Mouse (Mus musculus): ENCODE measurements around the gene Ethe1. TPM values are rescaled to one million over a fixed set of nuclear protein-coding genes. Genes with fewer than 3 reads are reported as not detected.
"Not testable (repeated sequence)": the region's sequence is repeated elsewhere in the genome, so short reads cannot be mapped to it uniquely, and the experiment has no call there.

The Ethe1 gene
- total and polyA plus RNA-seq, 2 experiments from 2014 or later = 31.3 to 32.2 TPM

- 0 out of 2 replicates have a peak, but pooled peaks have one; percentile 20 for ATAC-seq (ENCODE audit: low FRiP score)
- peak overlapping the region; percentile 30 for H3K4me3 ChIP-seq (ENCODE audit: low read depth, low read length)
Measured at GRCm38 (mm10) chr7:24610879-24611494, 23.6 kb downstream of the Ethe1 start.

GRCm38 (mm10) chr7:24611709-24612108 lies 24.4 kb downstream of the Ethe1 start:
- 17% methylated on average over 7 of the region's 7 CpGs for WGBS
- H3K27me3 ChIP-seq (ENCODE audit: insufficient read depth, low read length) = peaks cover 37% of the 10 kb centered on the region
- ATAC-seq (ENCODE audit: low FRiP score) = no peak
- no peak overlapping the region for H3K27ac ChIP-seq (ENCODE audit: low read depth, low read length)
- H3K9me3 ChIP-seq (ENCODE audit: low read length) = no peaks in the 10 kb centered on the region
- no peak overlapping the region for H3K9ac ChIP-seq (replicated peaks; ENCODE audit: low read length, poor library complexity, severe bottlenecking)
- no peak for DNase-seq (ENCODE audit: low spot score)
- no peaks in the 10 kb centered on the region for H3K4me1 ChIP-seq (ENCODE audit: insufficient read depth, low read length)
- H3K4me3 ChIP-seq (ENCODE audit: low read depth, low read length) = peak overlapping the region; percentile 30; the same call in 1 of the 2 replicates
- no peak for TF ChIP-seq CTCF (IDR thresholded peaks at IDR 0.05)
- H3K4me2 ChIP-seq (ENCODE audit: low read depth, low read length, poor library complexity, severe bottlenecking) = peak overlapping the region; percentile 50; the same call in 1 of the 2 replicates
- H3K36me3 ChIP-seq (ENCODE audit: insufficient read depth, low read length) = no peaks in the 10 kb centered on the region

More at GRCm38 (mm10) chr7:24610879-24611494, 23.6 kb downstream of the Ethe1 start:
- Histone ChIP-seq H3K36me3 (ENCODE audit: insufficient read depth, low read length) (no peaks in the 10 kb centered on the region), H3K27ac (ENCODE audit: low read depth, low read length) (no peak overlapping the region), H3K4me1 (ENCODE audit: insufficient read depth, low read length) (no peaks in the 10 kb centered on the region), H3K9me3 (ENCODE audit: low read length) (no peaks in the 10 kb centered on the region), H3K9ac (replicated peaks; ENCODE audit: low read length, poor library complexity, severe bottlenecking) (no peak overlapping the region; the same call in 1 of the 2 replicates), H3K27me3 (ENCODE audit: insufficient read depth, low read length) (peaks cover 37% of the 10 kb centered on the region), H3K4me2 (ENCODE audit: low read depth, low read length, poor library complexity, severe bottlenecking) (peak overlapping the region; percentile 50)
- no peak for TF ChIP-seq CTCF (IDR thresholded peaks at IDR 0.05)
- no peak for DNase-seq (ENCODE audit: low spot score)
- WGBS = 1% methylated on average over 36 of the region's 36 CpGs

- no peak for DNase-seq (ENCODE audit: low spot score)
- ATAC-seq (ENCODE audit: low FRiP score) = no peak
- H3K27me3 ChIP-seq (ENCODE audit: insufficient read depth, low read length) = peaks cover 37% of the 10 kb centered on the region
- H3K9me3 ChIP-seq (ENCODE audit: low read length) = no peaks in the 10 kb centered on the region
- no peak overlapping the region for H3K9ac ChIP-seq (replicated peaks; ENCODE audit: low read length, poor library complexity, severe bottlenecking)
- 8% methylated on average over 27 of the region's 27 CpGs for WGBS
- peak overlapping the region; percentile 18; the same call in 1 of the 2 replicates for H3K4me2 ChIP-seq (ENCODE audit: low read depth, low read length, poor library complexity, severe bottlenecking)
- H3K4me1 ChIP-seq (ENCODE audit: insufficient read depth, low read length) = no peaks in the 10 kb centered on the region
- H3K27ac ChIP-seq (ENCODE audit: low read depth, low read length) = no peak overlapping the region
- no peak for TF ChIP-seq CTCF (IDR thresholded peaks at IDR 0.05)
- H3K36me3 ChIP-seq (ENCODE audit: insufficient read depth, low read length) = no peaks in the 10 kb centered on the region
- H3K4me3 ChIP-seq (ENCODE audit: low read depth, low read length) = peak overlapping the region; percentile 10; the same call in 1 of the 2 replicates
Measured at GRCm38 (mm10) chr7:24612308-24612910, 25.1 kb downstream of the Ethe1 start.

- Histone ChIP-seq H3K36me3 (ENCODE audit: insufficient read depth, low read length) (no peaks in the 10 kb centered on the region), H3K9me3 (ENCODE audit: low read length) (no peaks in the 10 kb centered on the region), H3K9ac (replicated peaks; ENCODE audit: low read length, poor library complexity, severe bottlenecking) (no peak overlapping the region), H3K4me3 (ENCODE audit: low read depth, low read length) (no peak overlapping the region), H3K4me2 (ENCODE audit: low read depth, low read length, poor library complexity, severe bottlenecking) (no peak overlapping the region), H3K27ac (ENCODE audit: low read depth, low read length) (no peak overlapping the region), H3K27me3 (ENCODE audit: insufficient read depth, low read length) (peaks cover 33% of the 10 kb centered on the region), H3K4me1 (ENCODE audit: insufficient read depth, low read length) (no peaks in the 10 kb centered on the region)
- DNase-seq (ENCODE audit: low spot score) (no peak), ATAC-seq (ENCODE audit: low FRiP score) (no peak)
- TF ChIP-seq CTCF (IDR thresholded peaks at IDR 0.05) = no peak
- WGBS = 79% methylated on average over 13 of the region's 13 CpGs
Measured at GRCm38 (mm10) chr7:24614816-24615215, 27.5 kb downstream of the Ethe1 start.

GRCm38 (mm10) chr7:24617763-24618162 lies 30.4 kb downstream of the Ethe1 start:
- no peak for TF ChIP-seq CTCF (IDR thresholded peaks at IDR 0.05)
- Histone ChIP-seq H3K4me3 (ENCODE audit: low read depth, low read length) (no peak overlapping the region), H3K27me3 (ENCODE audit: insufficient read depth, low read length) (peaks cover 8% of the 10 kb centered on the region; the same call in 1 of the 2 replicates), H3K36me3 (ENCODE audit: insufficient read depth, low read length) (no peaks in the 10 kb centered on the region), H3K4me1 (ENCODE audit: insufficient read depth, low read length) (no peaks in the 10 kb centered on the region), H3K9ac (replicated peaks; ENCODE audit: low read length, poor library complexity, severe bottlenecking) (no peak overlapping the region), H3K9me3 (ENCODE audit: low read length) (no peaks in the 10 kb centered on the region), H3K27ac (ENCODE audit: low read depth, low read length) (no peak overlapping the region), H3K4me2 (ENCODE audit: low read depth, low read length, poor library complexity, severe bottlenecking) (no peak overlapping the region)
- DNase-seq (ENCODE audit: low spot score) (no peak), ATAC-seq (ENCODE audit: low FRiP score) (no peak)
- 87% methylated on average over 8 of the region's 8 CpGs for WGBS

- 93% methylated on average over 7 of the region's 8 CpGs for WGBS
- H3K36me3 ChIP-seq (ENCODE audit: insufficient read depth, low read length) = not testable (repeated sequence)
Measured at GRCm38 (mm10) chr7:24618374-24618773, 31.0 kb downstream of the Ethe1 start.

More at GRCm38 (mm10) chr7:24618374-24618773, 31.0 kb downstream of the Ethe1 start:
- H3K4me1 ChIP-seq (ENCODE audit: insufficient read depth, low read length); H3K27ac ChIP-seq (ENCODE audit: low read depth, low read length); H3K4me2 ChIP-seq (ENCODE audit: low read depth, low read length, poor library complexity, severe bottlenecking); H3K4me3 ChIP-seq (ENCODE audit: low read depth, low read length); H3K9ac ChIP-seq (replicated peaks; ENCODE audit: low read length, poor library complexity, severe bottlenecking); DNase-seq (ENCODE audit: low spot score); ATAC-seq (ENCODE audit: low FRiP score); H3K27me3 ChIP-seq (ENCODE audit: insufficient read depth, low read length); H3K9me3 ChIP-seq (ENCODE audit: low read length): not testable (repeated sequence)

Data from midbrain, postnatal 0 days (tissue).